Mouse (Mus musculus) midbrain, embryonic 15.5 days (tissue): ENCODE measurements around the gene Pank1. TPM values are rescaled to one million over a fixed set of nuclear protein-coding genes. Genes with fewer than 3 reads are reported as not detected.

Experiments used
- ATAC-seq: fragments of 200-750 bp; cut with Nextera tagmentation; replicated peaks from 2 replicates; pipeline ENCODE4 v1.8.0; 2017; ENCODE audit warnings: moderate TSS enrichment
- H3K27ac ChIP-seq: fragments of 300-500 bp; sonication (generic); 2 replicates; pipeline ENCODE4 v1.5.1; 2015; ENCODE audit warnings: mild to moderate bottlenecking, inconsistent platforms
- H3K27me3 ChIP-seq: fragments of 300-500 bp; sonication (generic); replicated peaks from 2 replicates; pipeline ENCODE4 v1.6.1; 2015; ENCODE audit warnings: inconsistent platforms
- H3K36me3 ChIP-seq: fragments of 300-500 bp; sonication (generic); replicated peaks from 2 replicates; pipeline ENCODE4 v1.6.1; 2015; ENCODE audit warnings: inconsistent platforms
- H3K4me1 ChIP-seq: fragments of 300-500 bp; sonication (generic); 2 replicates; pipeline ENCODE4 v1.6.1; 2015; ENCODE audit warnings: inconsistent platforms
- H3K4me2 ChIP-seq: fragments of 300-500 bp; sonication (generic); 2 replicates; pipeline ENCODE4 v1.6.1; 2015; ENCODE audit warnings: inconsistent platforms, mild to moderate bottlenecking, moderate library complexity
- H3K4me3 ChIP-seq: fragments of 300-500 bp; sonication (generic); 2 replicates; pipeline ENCODE4 v1.5.1; 2015; ENCODE audit warnings: mild to moderate bottlenecking, inconsistent platforms
- H3K9ac ChIP-seq: fragments of 300-500 bp; sonication (generic); 2 replicates; pipeline ENCODE4 v1.6.1; 2015; ENCODE audit warnings: mild to moderate bottlenecking, inconsistent platforms
- H3K9me3 ChIP-seq: fragments of 300-500 bp; sonication (generic); 2 replicates; pipeline ENCODE4 v1.6.1; 2016; ENCODE audit warnings: inconsistent platforms
- WGBS: fragments of 180-500 bp; shearing (Covaris S2); methylation state at CpG from one replicate; pipeline ENCODE4 v1.1.7; 2015; ENCODE audit warnings: mixed read lengths; 5-methylcytosine and 5-hydroxymethylcytosine counted together
- polyA plus RNA-seq: library from polyadenylated mRNA; unstranded; fragments of >200 nt; fragmentation: Nextera tagmentation; extraction: Ambion mirVana; gene quantifications from 2 replicates; pipeline ENCODE4 v1.2.1, GENCODE M21; 2015

Gene Pank1
- polyA plus RNA-seq, 1 experiment from 2014 or later: 8.3 TPM

GRCm38 (mm10) chr19:34898941-34899340, 19.7 kb upstream of the Pank1 start:
- Histone ChIP-seq H3K27me3 (no peaks in the 10 kb centered on the region), H3K27ac (no peak overlapping the region), H3K36me3 (no peaks in the 10 kb centered on the region), H3K9ac (no peak overlapping the region), H3K4me1 (no peaks in the 10 kb centered on the region), H3K9me3 (no peaks in the 10 kb centered on the region), H3K4me3 (no peak overlapping the region), H3K4me2 (no peak overlapping the region)
- 89% methylated on average over 4 of the region's 4 CpGs for WGBS
- ATAC-seq: no peak

GRCm38 (mm10) chr19:34897082-34897965, 18.1 kb upstream of the Pank1 start:
- no peak overlapping the region for H3K27ac ChIP-seq
- no peak overlapping the region for H3K4me2 ChIP-seq
- no peak for ATAC-seq
- H3K4me3 ChIP-seq: no peak overlapping the region
- H3K9ac ChIP-seq: no peak overlapping the region
- H3K36me3 ChIP-seq: no peaks in the 10 kb centered on the region
- no peaks in the 10 kb centered on the region for H3K9me3 ChIP-seq
- WGBS: 92% methylated on average over 15 of the region's 15 CpGs
- H3K4me1 ChIP-seq: no peaks in the 10 kb centered on the region
- H3K27me3 ChIP-seq: no peaks in the 10 kb centered on the region

- Histone ChIP-seq H3K4me1 (no peaks in the 10 kb centered on the region), H3K36me3 (no peaks in the 10 kb centered on the region), H3K4me3 (no peak overlapping the region), H3K27me3 (no peaks in the 10 kb centered on the region), H3K4me2 (no peak overlapping the region), H3K27ac (no peak overlapping the region), H3K9ac (no peak overlapping the region), H3K9me3 (no peaks in the 10 kb centered on the region)
- ATAC-seq: no peak
- WGBS: 89% methylated on average over 4 of the region's 4 CpGs
Measured at GRCm38 (mm10) chr19:34895082-34895481, 15.8 kb upstream of the Pank1 start.

GRCm38 (mm10) chr19:34891590-34891989, 12.3 kb upstream of the Pank1 start:
- no peaks in the 10 kb centered on the region for H3K36me3 ChIP-seq
- no peaks in the 10 kb centered on the region for H3K4me1 ChIP-seq
- no peak overlapping the region for H3K27ac ChIP-seq
- no peaks in the 10 kb centered on the region for H3K9me3 ChIP-seq
- H3K4me3 ChIP-seq: no peak overlapping the region
- 83% methylated on average over 1 of the region's 1 CpGs for WGBS
- no peaks in the 10 kb centered on the region for H3K27me3 ChIP-seq
- no peak overlapping the region for H3K9ac ChIP-seq
- no peak for ATAC-seq
- H3K4me2 ChIP-seq: no peak overlapping the region

- H3K9me3 ChIP-seq: no peaks in the 10 kb centered on the region
- H3K36me3 ChIP-seq: no peaks in the 10 kb centered on the region
- WGBS: 75% methylated on average over 3 of the region's 3 CpGs
- H3K4me3 ChIP-seq: no peak overlapping the region
- no peaks in the 10 kb centered on the region for H3K27me3 ChIP-seq
- no peak overlapping the region for H3K4me2 ChIP-seq
- ATAC-seq: no peak
- no peak overlapping the region for H3K27ac ChIP-seq
- no peak overlapping the region for H3K9ac ChIP-seq
- H3K4me1 ChIP-seq: no peaks in the 10 kb centered on the region
Measured at GRCm38 (mm10) chr19:34890981-34891380, 11.7 kb upstream of the Pank1 start.

DNA sequence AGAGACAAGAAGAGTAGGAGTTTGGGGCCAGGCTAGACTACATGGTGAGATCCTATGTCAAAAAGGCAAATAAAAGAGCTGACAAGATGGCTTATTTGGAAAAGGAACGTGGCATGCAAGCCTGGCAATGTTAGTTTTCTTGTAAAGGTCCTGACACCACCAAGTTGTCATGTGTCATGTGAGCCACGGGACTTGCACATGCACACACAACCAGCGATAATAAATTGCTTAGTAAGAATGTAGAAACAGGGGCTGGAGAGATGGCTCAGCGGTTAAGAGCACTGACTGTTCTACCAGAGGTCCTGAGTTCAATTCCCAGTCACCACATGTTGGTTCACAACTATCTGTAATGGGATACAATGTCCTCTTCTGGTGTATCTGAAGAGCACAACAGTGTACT, 7.1 kb upstream of the Pank1 start:
- H3K9me3 ChIP-seq: no peaks in the 10 kb centered on the region
- H3K27me3 ChIP-seq: no peaks in the 10 kb centered on the region
- no peak overlapping the region for H3K9ac ChIP-seq
- WGBS: 87% methylated on average over 4 of the region's 4 CpGs
- no peak overlapping the region for H3K27ac ChIP-seq
- H3K4me1 ChIP-seq: no peaks in the 10 kb centered on the region
- no peak overlapping the region for H3K4me2 ChIP-seq
- no peak overlapping the region for H3K4me3 ChIP-seq
- no peak for ATAC-seq
- no peaks in the 10 kb centered on the region for H3K36me3 ChIP-seq

DNA sequence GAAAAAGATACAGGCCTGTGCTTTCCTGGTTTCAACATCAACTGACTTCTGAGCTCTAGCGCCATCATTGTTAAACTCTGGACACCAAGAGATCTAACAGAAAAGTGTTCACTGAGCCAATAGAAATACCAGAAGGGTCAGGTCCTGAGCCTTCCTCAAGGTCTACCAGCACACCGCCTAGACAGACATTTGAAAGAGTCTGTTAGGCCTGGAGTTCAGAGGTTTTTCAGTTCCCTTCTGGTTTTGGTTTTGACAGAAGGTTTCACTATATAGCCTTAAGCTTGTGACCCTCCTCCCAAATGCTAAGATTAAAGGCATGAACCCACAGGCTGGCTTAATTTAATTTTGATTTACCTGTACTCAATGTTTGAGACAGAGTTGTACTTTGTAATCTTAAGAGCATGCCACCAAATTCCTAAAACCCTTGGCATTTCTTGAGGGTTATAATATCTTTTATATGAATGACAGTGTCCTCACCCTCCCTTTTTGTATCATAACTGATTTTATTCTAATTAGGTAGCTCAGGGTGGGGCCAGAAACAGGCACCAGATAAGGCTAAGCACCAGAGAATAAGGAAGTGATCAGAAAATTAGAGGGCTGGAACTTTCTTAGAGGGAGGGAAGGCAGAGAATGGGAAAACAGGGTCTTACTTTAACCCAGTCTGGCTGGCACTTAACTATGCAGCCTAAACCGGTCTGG, 4.4 kb upstream of the Pank1 start:
- Histone ChIP-seq H3K9ac (no peak overlapping the region), H3K4me1 (peaks cover 8% of the 10 kb centered on the region), H3K27me3 (no peaks in the 10 kb centered on the region), H3K9me3 (no peaks in the 10 kb centered on the region), H3K36me3 (no peaks in the 10 kb centered on the region), H3K4me2 (no peak overlapping the region), H3K4me3 (no peak overlapping the region), H3K27ac (no peak overlapping the region)
- 85% methylated on average over 3 of the region's 3 CpGs for WGBS
- no peak for ATAC-seq

GRCm38 (mm10) chr19:34882443-34882842, 3.2 kb upstream of the Pank1 start:
- Histone ChIP-seq H3K9ac (no peak overlapping the region), H3K36me3 (no peaks in the 10 kb centered on the region), H3K27ac (no peak overlapping the region), H3K9me3 (no peaks in the 10 kb centered on the region), H3K27me3 (no peaks in the 10 kb centered on the region), H3K4me1 (peaks cover 11% of the 10 kb centered on the region), H3K4me2 (no peak overlapping the region), H3K4me3 (no peak overlapping the region)
- 81% methylated on average over 2 of the region's 2 CpGs for WGBS
- no peak for ATAC-seq

- Histone ChIP-seq H3K27ac (no peak overlapping the region), H3K4me3 (no peak overlapping the region), H3K4me2 (no peak overlapping the region), H3K36me3 (no peaks in the 10 kb centered on the region), H3K4me1 (peaks cover 20% of the 10 kb centered on the region), H3K27me3 (no peaks in the 10 kb centered on the region), H3K9me3 (no peaks in the 10 kb centered on the region), H3K9ac (no peak overlapping the region)
- no peak for ATAC-seq
- WGBS: 89% methylated on average over 5 of the region's 5 CpGs
Measured at GRCm38 (mm10) chr19:34881160-34881559, 1.9 kb upstream of the Pank1 start.

DNA sequence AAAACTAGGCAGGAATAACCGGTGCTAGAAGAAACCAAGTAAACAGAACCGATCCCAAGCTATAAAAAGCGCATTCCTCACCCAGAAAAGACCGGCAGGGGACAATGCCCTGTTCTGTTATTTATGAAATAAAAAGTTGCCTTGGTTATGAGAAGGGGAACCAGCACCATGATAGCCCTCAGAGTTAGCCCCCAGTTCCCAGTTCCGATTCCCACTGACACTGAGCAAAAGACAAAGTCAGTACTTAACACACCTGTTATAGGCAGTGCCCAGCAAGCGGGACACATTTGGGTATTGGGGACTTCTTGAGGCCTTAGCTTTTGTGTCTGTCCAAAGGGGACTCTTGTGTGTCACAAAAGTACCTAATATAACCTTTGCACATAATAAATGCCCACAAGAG, 369 bp upstream of the Pank1 start:
- no peaks in the 10 kb centered on the region for H3K9me3 ChIP-seq
- peak overlapping the region; percentile 97 for H3K9ac ChIP-seq
- H3K27ac ChIP-seq: peak overlapping the region; percentile 97
- peaks cover 20% of the 10 kb centered on the region for H3K4me1 ChIP-seq
- H3K4me2 ChIP-seq: peak overlapping the region; percentile 84
- peak overlapping the region; percentile 91 for H3K4me3 ChIP-seq
- H3K27me3 ChIP-seq: no peaks in the 10 kb centered on the region
- no peaks in the 10 kb centered on the region for H3K36me3 ChIP-seq
- no peak for ATAC-seq
- 21% methylated on average over 6 of the region's 6 CpGs for WGBS

DNA sequence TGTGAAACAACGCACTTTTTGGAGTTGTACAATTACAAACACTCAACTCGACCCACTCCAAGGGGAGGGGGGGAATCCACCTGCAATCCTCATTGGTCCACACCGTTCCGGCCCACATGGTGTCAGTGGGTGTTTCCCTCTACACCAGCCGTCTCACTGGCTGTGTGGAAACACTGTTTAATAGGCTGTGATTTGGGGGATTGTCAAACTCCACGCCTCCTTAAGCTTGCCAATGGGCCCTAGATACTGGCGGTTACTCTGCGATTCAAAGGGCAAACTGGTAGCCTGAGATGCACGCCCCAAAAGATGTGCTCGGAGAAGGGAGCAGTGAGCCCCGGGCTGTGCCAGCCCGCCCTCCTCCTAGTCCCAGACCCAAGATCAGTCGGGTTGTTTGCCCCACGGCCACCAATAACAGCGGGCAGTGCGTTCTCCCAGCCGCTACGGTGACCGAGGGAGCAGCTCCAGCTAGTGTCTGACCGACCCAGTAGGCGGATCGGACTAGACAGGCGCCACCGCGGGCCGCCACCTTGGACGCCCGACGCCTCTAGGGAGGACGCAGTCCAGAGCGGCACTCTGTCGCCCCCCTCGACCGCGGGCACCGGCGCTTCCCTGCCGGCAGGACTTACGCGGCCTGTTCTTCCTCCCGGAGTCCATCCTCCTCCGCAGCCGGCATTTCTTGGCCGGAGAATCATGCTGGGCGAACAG, 1.2 kb downstream of the Pank1 start:
- Histone ChIP-seq H3K9me3 (no peaks in the 10 kb centered on the region), H3K36me3 (no peaks in the 10 kb centered on the region), H3K27me3 (no peaks in the 10 kb centered on the region), H3K27ac (peak overlapping the region; percentile 97), H3K9ac (peak overlapping the region; percentile 97), H3K4me1 (peaks cover 20% of the 10 kb centered on the region), H3K4me3 (peak overlapping the region; percentile 91), H3K4me2 (peak overlapping the region; percentile 84)
- ATAC-seq: peak; percentile 98
- WGBS: 0% methylated on average over 45 of the region's 45 CpGs

GRCm38 (mm10) chr19:34876676-34877075, 2.6 kb downstream of the Pank1 start:
- H3K4me3 ChIP-seq: no peak overlapping the region
- no peak for ATAC-seq
- peak overlapping the region; percentile 5; the same call in 1 of the 2 replicates for H3K4me2 ChIP-seq
- no peak overlapping the region for H3K27ac ChIP-seq
- H3K9ac ChIP-seq: no peak overlapping the region
- H3K4me1 ChIP-seq: peaks cover 20% of the 10 kb centered on the region
- no peaks in the 10 kb centered on the region for H3K27me3 ChIP-seq
- H3K36me3 ChIP-seq: no peaks in the 10 kb centered on the region
- WGBS: 79% methylated on average over 7 of the region's 7 CpGs
- H3K9me3 ChIP-seq: no peaks in the 10 kb centered on the region
